Mouse (Mus musculus): ENCODE results near the gene Bmper.

DNA sequence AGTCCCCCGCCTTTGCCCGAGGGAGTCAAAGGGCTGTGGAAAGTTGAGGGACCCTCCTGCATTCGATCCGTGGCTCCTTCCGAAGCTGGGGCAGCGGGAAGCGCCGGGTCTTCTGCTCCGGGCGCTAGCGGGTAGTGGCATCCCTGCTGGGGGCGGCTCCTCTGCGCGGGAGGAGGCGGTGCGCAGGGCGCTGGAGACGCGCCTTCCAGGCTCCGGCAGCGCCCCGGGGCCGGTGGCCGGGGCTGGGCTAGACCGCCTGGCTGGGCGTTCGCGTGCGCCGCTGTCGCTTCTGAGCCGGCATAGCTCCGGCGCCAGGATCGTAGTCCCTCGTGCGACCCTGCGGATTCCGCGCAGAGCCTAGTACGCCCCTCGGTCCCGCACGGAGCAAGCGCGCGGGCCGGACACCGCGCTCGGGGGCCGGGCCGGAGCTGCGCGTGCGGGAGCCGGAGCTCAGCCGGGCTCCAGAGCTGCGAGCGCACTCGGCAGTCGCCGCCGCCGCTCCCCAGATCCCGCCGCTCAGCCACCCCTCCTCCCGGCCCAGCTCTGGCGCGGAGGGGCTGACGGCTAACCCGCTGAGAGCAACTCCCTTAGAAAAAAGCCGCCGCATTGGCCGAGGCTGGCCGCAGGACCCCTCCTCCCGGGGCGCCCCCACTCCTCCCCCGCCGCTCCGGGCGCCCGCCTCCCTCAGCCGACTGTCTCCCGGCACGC lies at the start of gene Bmper:
- no peak for TF ChIP-seq CTCF (IDR thresholded peaks at IDR 0.05; ENCODE audit: insufficient read depth, low read depth, low read length)
- 0 out of 2 replicates have a peak, but pooled peaks have one; percentile 3 for TF ChIP-seq POLR2A (IDR thresholded peaks at IDR 0.05; ENCODE audit: insufficient read depth, low read depth, low read length)
